Mouse (Mus musculus) heart, embryonic 16.5 days (tissue): ENCODE data around the gene Tmed4. TPM values are rescaled to one million over a fixed set of nuclear protein-coding genes. Genes with fewer than 3 reads are reported as not detected.

Experiments used
- ATAC-seq: fragments of 200-750 bp; cut with Nextera tagmentation; replicated peaks from 2 replicates; pipeline ENCODE4 v1.8.0; 2017; ENCODE audit warnings: moderate number of reproducible peaks; ENCODE audit not compliant: insufficient read depth, low FRiP score; ENCODE audit errors: extremely low read depth
- H3K27ac ChIP-seq: fragments of 300-500 bp; sonication (generic); 2 replicates; pipeline ENCODE4 v1.5.1; 2014; ENCODE audit warnings: mild to moderate bottlenecking, low read length, control low read depth, moderate library complexity
- H3K27me3 ChIP-seq: fragments of 300-500 bp; sonication (generic); 2 replicates; pipeline ENCODE4 v1.6.1; 2014; ENCODE audit warnings: low read length, mixed read lengths; ENCODE audit not compliant: control insufficient read depth, insufficient read depth
- H3K36me3 ChIP-seq: fragments of 300-500 bp; sonication (generic); 2 replicates; pipeline ENCODE4 v1.6.1; 2014; ENCODE audit not compliant: control insufficient read depth, insufficient read depth
- H3K4me1 ChIP-seq: fragments of 300-500 bp; sonication (generic); 2 replicates; pipeline ENCODE4 v1.6.1; 2014; ENCODE audit warnings: low read length, mixed read lengths; ENCODE audit not compliant: control insufficient read depth, insufficient read depth
- H3K4me2 ChIP-seq: fragments of 300-500 bp; sonication (generic); 2 replicates; pipeline ENCODE4 v1.6.1; 2014; ENCODE audit warnings: low read depth, mild to moderate bottlenecking, control low read depth, low read length
- H3K4me3 ChIP-seq: fragments of 300-500 bp; sonication (generic); 2 replicates; pipeline ENCODE4 v1.5.1; 2014; ENCODE audit warnings: mild to moderate bottlenecking, control low read depth, low read length
- H3K9ac ChIP-seq: fragments of 300-500 bp; sonication (generic); 2 replicates; pipeline ENCODE4 v1.6.1; 2014; ENCODE audit warnings: low read length, control low read depth
- H3K9me3 ChIP-seq: fragments of 300-500 bp; sonication (generic); replicated peaks from 2 replicates; pipeline ENCODE4 v1.6.1; 2016; ENCODE audit warnings: low read length; ENCODE audit not compliant: control insufficient read depth
- WGBS: fragments of 180-500 bp; shearing (Covaris S2); extraction: QIAGEN DNeasy Blood & Tissue Kit; methylation state at CpG from one replicate; pipeline ENCODE4 v1.1.7; 2014; 5-methylcytosine and 5-hydroxymethylcytosine counted together
- polyA plus RNA-seq: library from polyadenylated mRNA; unstranded; fragments of >200 nt; fragmentation: Nextera tagmentation; extraction: Ambion mirVana; gene quantifications from 2 replicates; pipeline ENCODE4 v1.2.1, GENCODE M21; 2015

The Tmed4 gene
- polyA plus RNA-seq: 85.5 and 87.2 TPM in 2 replicates

- H3K4me2 ChIP-seq: peak within 1 kb of the TSS; percentile 85
- H3K27me3 ChIP-seq: no peaks in the 10 kb centered on the region
- ATAC-seq: peak; percentile 97
- peaks cover 13% of the 10 kb centered on the region for H3K4me1 ChIP-seq
- peak within 1 kb of the TSS; percentile 90 for H3K9ac ChIP-seq
- no peaks in the 10 kb centered on the region for H3K9me3 ChIP-seq
- WGBS: 0% methylated on average over 39 of the region's 39 CpGs
- H3K36me3 ChIP-seq: peaks cover 11% of the 10 kb centered on the region
- peak within 1 kb of the TSS; percentile 85 for H3K4me3 ChIP-seq
- peak within 1 kb of the TSS; percentile 79 for H3K27ac ChIP-seq
Observed at GRCm38 (mm10) chr11:6274387-6275093, at the start of gene Tmed4. Gene Tmed4, minus strand, starts transcription at chr11:6274870.

- 66% methylated on average over 5 of the region's 5 CpGs for WGBS
- no peak for ATAC-seq
- peaks cover 15% of the 10 kb centered on the region for H3K36me3 ChIP-seq
Observed at GRCm38 (mm10) chr11:6323348-6323747, 48.7 kb upstream of the Tmed4 start.

GRCm38 (mm10) chr11:6322086-6322485, 47.4 kb upstream of the Tmed4 start:
- H3K27ac ChIP-seq: no peak overlapping the region
- H3K9me3 ChIP-seq: no peaks in the 10 kb centered on the region
- no peak for ATAC-seq
- no peaks in the 10 kb centered on the region for H3K4me1 ChIP-seq
- WGBS: 86% methylated on average over 2 of the region's 2 CpGs
- no peaks in the 10 kb centered on the region for H3K27me3 ChIP-seq
- H3K9ac ChIP-seq: no peak overlapping the region
- H3K36me3 ChIP-seq: peaks cover 25% of the 10 kb centered on the region
- no peak overlapping the region for H3K4me2 ChIP-seq
- H3K4me3 ChIP-seq: no peak overlapping the region

More at GRCm38 (mm10) chr11:6323348-6323747, 48.7 kb upstream of the Tmed4 start:
- H3K9ac ChIP-seq: no peak overlapping the region
- H3K9me3 ChIP-seq: no peaks in the 10 kb centered on the region
- no peak overlapping the region for H3K4me3 ChIP-seq
- H3K27me3 ChIP-seq: no peaks in the 10 kb centered on the region
- H3K4me2 ChIP-seq: no peak overlapping the region
- H3K27ac ChIP-seq: no peak overlapping the region
- no peaks in the 10 kb centered on the region for H3K4me1 ChIP-seq

GRCm38 (mm10) chr11:6319374-6319773, 44.7 kb upstream of the Tmed4 start:
- Histone ChIP-seq H3K36me3 (peaks cover 44% of the 10 kb centered on the region), H3K9me3 (no peaks in the 10 kb centered on the region), H3K9ac (no peak overlapping the region), H3K4me2 (no peak overlapping the region), H3K27ac (no peak overlapping the region), H3K27me3 (no peaks in the 10 kb centered on the region), H3K4me3 (no peak overlapping the region), H3K4me1 (no peaks in the 10 kb centered on the region)
- ATAC-seq: no peak
- WGBS: 78% methylated on average over 2 of the region's 2 CpGs

- Histone ChIP-seq H3K4me2 (no peak overlapping the region), H3K36me3 (peaks cover 48% of the 10 kb centered on the region), H3K9me3 (no peaks in the 10 kb centered on the region), H3K4me1 (no peaks in the 10 kb centered on the region), H3K27me3 (no peaks in the 10 kb centered on the region), H3K27ac (no peak overlapping the region), H3K9ac (no peak overlapping the region), H3K4me3 (no peak overlapping the region)
- ATAC-seq: no peak
- WGBS: 91% methylated on average over 5 of the region's 5 CpGs
Observed at GRCm38 (mm10) chr11:6318559-6318958, 43.9 kb upstream of the Tmed4 start.

- WGBS: 89% methylated on average over 11 of the region's 11 CpGs
- H3K27ac ChIP-seq: no peak overlapping the region
- H3K36me3 ChIP-seq: peaks cover 50% of the 10 kb centered on the region
- no peak overlapping the region for H3K9ac ChIP-seq
- no peak for ATAC-seq
- no peaks in the 10 kb centered on the region for H3K4me1 ChIP-seq
- H3K27me3 ChIP-seq: no peaks in the 10 kb centered on the region
- no peaks in the 10 kb centered on the region for H3K9me3 ChIP-seq
- no peak overlapping the region for H3K4me3 ChIP-seq
- no peak overlapping the region for H3K4me2 ChIP-seq
Observed at GRCm38 (mm10) chr11:6316821-6317220, 42.2 kb upstream of the Tmed4 start.

GRCm38 (mm10) chr11:6313874-6314406, 39.3 kb upstream of the Tmed4 start:
- WGBS: 78% methylated on average over 7 of the region's 7 CpGs
- Histone ChIP-seq H3K36me3 (peaks cover 55% of the 10 kb centered on the region), H3K27me3 (no peaks in the 10 kb centered on the region), H3K4me1 (no peaks in the 10 kb centered on the region), H3K9ac (no peak overlapping the region), H3K27ac (no peak overlapping the region), H3K4me3 (no peak overlapping the region), H3K4me2 (no peak overlapping the region), H3K9me3 (no peaks in the 10 kb centered on the region)
- ATAC-seq: no peak

GRCm38 (mm10) chr11:6308181-6308580, 33.5 kb upstream of the Tmed4 start:
- Histone ChIP-seq H3K4me3 (no peak overlapping the region), H3K4me2 (no peak overlapping the region), H3K36me3 (peaks cover 18% of the 10 kb centered on the region), H3K4me1 (peaks cover 7% of the 10 kb centered on the region; the same call in 1 of the 2 replicates), H3K9me3 (no peaks in the 10 kb centered on the region), H3K27ac (no peak overlapping the region), H3K9ac (no peak overlapping the region), H3K27me3 (no peaks in the 10 kb centered on the region)
- no peak for ATAC-seq
- WGBS: 84% methylated on average over 4 of the region's 4 CpGs

- H3K27me3 ChIP-seq: no peaks in the 10 kb centered on the region
- H3K4me2 ChIP-seq: no peak overlapping the region
- H3K9me3 ChIP-seq: no peaks in the 10 kb centered on the region
- no peak overlapping the region for H3K27ac ChIP-seq
- ATAC-seq: no peak
- 40% methylated on average over 1 of the region's 1 CpGs for WGBS
- peaks cover 16% of the 10 kb centered on the region for H3K36me3 ChIP-seq
- H3K4me3 ChIP-seq: no peak overlapping the region
- no peak overlapping the region for H3K9ac ChIP-seq
- H3K4me1 ChIP-seq: peaks cover 7% of the 10 kb centered on the region; the same call in 1 of the 2 replicates
Observed at GRCm38 (mm10) chr11:6305943-6306430, 31.3 kb upstream of the Tmed4 start.
